Mouse (Mus musculus): ENCODE results near the gene 1700003E16Rik. TPM values are rescaled to one million over a fixed set of nuclear protein-coding genes. Genes with fewer than 3 reads are reported as not detected.
A peak's percentile ranks its signal among the peaks of the same experiment; 100 is the strongest.

The 1700003E16Rik gene
- polyA plus RNA-seq, 1 experiment, result 1.9 TPM

DNA sequence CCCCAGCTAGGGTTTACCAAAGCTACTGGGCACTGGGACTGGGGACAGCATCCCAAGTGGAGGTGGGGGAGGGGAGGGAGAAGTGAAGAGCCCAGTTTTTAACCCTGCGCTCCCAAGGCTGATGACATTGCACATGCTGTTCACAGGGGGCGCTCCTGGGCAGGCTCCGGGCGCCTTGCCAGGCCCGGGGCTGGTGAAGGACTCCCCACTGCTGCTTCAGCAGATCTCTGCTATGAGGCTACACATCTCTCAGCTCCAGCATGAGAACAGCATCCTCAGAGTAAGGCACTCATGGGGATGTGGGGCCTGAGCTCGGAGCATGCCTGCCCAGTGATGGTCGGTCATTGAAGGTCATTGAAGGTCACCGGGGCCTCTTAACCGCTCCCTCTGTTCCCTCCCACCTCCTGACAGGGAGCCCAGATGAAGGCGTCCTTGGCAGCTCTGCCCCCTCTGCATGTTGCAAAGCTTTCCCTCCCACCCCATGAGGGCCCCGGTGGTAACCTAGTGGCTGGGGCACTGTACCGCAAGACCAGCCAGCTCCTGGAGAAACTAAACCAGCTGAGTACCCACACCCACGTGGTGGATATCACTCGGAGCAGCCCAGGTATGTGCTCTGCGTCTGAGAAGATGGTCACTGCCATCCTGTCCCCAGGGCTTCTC lies 41.3 kb downstream of the 1700003E16Rik start:
- no peak overlapping the region for H3K4me3 ChIP-seq
- no peak overlapping the region for H3ac ChIP-seq (ENCODE audit: control insufficient read depth, insufficient read length)
- TF ChIP-seq SRF (IDR thresholded peaks at IDR 0.05; ENCODE audit: control insufficient read depth, insufficient read length, low read depth) (no peak), E2F4 (IDR thresholded peaks at IDR 0.05; ENCODE audit: insufficient read depth) (no peak), MYOD1 (IDR thresholded peaks at IDR 0.05; ENCODE audit: control insufficient read depth in 1 of 3, insufficient read length in 2 of 3, low read depth in 2 of 3) (no peak), CEBPB (IDR thresholded peaks at IDR 0.05; ENCODE audit: insufficient read depth, poor library complexity, severe bottlenecking) (no peak)
- no peaks in the 10 kb centered on the region for H3K27me3 ChIP-seq (ENCODE audit: control insufficient read depth, insufficient read depth, insufficient read length)
- H3K79me2 ChIP-seq (ENCODE audit: control insufficient read depth, insufficient read depth), result no peaks in the 10 kb centered on the region
- peaks cover 7% of the 10 kb centered on the region for H3K36me3 ChIP-seq (ENCODE audit: control insufficient read depth, insufficient read depth)
- no peak overlapping the region for H3K4me2 ChIP-seq (ENCODE audit: low read depth)

DNA sequence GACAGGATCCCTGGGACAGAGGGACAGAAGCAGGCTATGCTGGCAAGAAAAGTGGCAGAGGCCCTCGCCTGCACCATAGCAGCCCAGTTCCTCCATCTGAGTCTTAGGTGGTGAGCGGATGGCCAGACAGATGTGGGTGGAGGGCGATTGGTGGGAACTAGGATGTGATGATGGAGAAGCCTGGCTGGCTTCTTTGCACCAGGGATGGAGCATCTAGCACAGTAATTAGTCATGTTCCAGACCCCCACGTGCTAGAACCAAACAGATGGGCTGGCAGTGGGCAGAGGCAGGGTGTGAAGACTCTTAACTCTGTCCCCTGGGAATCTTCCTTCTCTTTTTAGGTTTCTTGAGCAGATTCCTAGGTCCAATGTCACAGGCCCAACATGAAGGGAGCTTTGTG lies 47.1 kb downstream of the 1700003E16Rik start:
- Histone ChIP-seq H3K27me3 (ENCODE audit: control insufficient read depth, insufficient read depth, insufficient read length) (no peaks in the 10 kb centered on the region), H3K79me2 (ENCODE audit: control insufficient read depth, insufficient read depth) (no peaks in the 10 kb centered on the region), H3ac (ENCODE audit: control insufficient read depth, insufficient read length) (no peak overlapping the region), H3K4me3 (no peak overlapping the region), H3K4me2 (ENCODE audit: low read depth) (no peak overlapping the region), H3K36me3 (ENCODE audit: control insufficient read depth, insufficient read depth) (no peaks in the 10 kb centered on the region)
- TF ChIP-seq POLR2AphosphoS2 (IDR thresholded peaks at IDR 0.05; ENCODE audit: insufficient read length, low read depth) (peak; percentile 21), USF1 (IDR thresholded peaks at IDR 0.05; ENCODE audit: low read depth) (no peak)

DNA sequence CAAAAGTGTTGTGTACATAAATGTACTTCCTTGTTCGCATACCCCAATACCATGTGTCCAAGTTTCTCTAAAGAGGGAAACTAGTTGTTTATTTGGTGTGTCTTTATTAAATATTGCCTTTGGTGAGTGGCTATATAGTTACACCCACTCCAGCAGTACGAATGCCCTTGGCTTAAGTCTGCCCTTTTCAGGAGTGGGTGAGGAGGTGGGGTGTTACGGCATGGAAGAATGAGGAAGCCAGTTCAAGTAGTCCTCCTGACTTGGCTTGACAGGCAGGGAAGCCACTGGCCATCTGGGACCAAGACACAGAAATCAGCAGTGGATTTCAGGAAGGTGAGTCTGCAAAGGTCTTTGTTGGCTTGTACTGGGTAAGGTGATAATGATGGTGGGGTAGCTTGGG lies 49.6 kb downstream of the 1700003E16Rik start:
- Histone ChIP-seq H3ac (ENCODE audit: control insufficient read depth, insufficient read length) (no peak overlapping the region), H3K79me2 (ENCODE audit: control insufficient read depth, insufficient read depth) (no peaks in the 10 kb centered on the region)
- TF ChIP-seq REST (IDR thresholded peaks at IDR 0.05; ENCODE audit: insufficient read depth, insufficient read length) (no peak), POLR2A (IDR thresholded peaks at IDR 0.05; ENCODE audit: insufficient read length, low read depth) (no peak), E2F4 (IDR thresholded peaks at IDR 0.05; ENCODE audit: insufficient read depth) (no peak), TCF3 (IDR thresholded peaks at IDR 0.05; ENCODE audit: insufficient read length, low read depth) (no peak), SRF (IDR thresholded peaks at IDR 0.05; ENCODE audit: control insufficient read depth, insufficient read length, low read depth) (no peak), MYOD1 (IDR thresholded peaks at IDR 0.05; ENCODE audit: control insufficient read depth in 1 of 3, insufficient read length in 2 of 3, low read depth in 2 of 3) (no peak), TCF12 (IDR thresholded peaks at IDR 0.05; ENCODE audit: insufficient read depth, poor library complexity, severe bottlenecking) (no peak), CEBPB (IDR thresholded peaks at IDR 0.05; ENCODE audit: insufficient read depth, poor library complexity, severe bottlenecking) (no peak), MYOG (IDR thresholded peaks at IDR 0.05; ENCODE audit: control insufficient read depth in 1 of 3, insufficient read depth in 1 of 3, insufficient read length in 2 of 3, low read depth in 2 of 3) (no peak), POLR2AphosphoS2 (IDR thresholded peaks at IDR 0.05; ENCODE audit: insufficient read length, low read depth) (no peak), MAX (IDR thresholded peaks at IDR 0.05; ENCODE audit: low read depth) (no peak), USF1 (IDR thresholded peaks at IDR 0.05; ENCODE audit: low read depth) (no peak)

DNA sequence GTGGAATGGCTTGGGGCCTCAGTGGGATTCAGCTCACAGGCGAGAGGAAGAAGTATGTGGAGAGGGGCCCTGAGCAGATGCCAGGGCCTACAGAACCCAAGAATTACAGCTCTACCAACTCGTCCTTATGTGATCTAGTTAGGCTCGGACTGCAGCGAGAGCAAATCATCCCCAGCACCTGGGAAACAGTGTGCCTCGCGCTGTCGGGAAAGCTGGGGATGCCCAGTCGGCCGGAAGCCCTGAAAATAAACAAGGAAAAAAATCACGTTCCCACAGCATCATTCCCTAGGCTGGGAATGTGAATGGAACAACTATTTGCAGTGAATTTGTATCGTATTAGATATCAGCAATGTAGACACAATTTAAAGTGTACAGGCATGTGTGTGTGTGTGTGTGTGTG lies 50.1 kb downstream of the 1700003E16Rik start:
- H3ac ChIP-seq (ENCODE audit: control insufficient read depth, insufficient read length), result no peak overlapping the region

More for the DNA sequence above, 49.6 kb downstream of the 1700003E16Rik start:
- Histone ChIP-seq H3K4me2 (ENCODE audit: low read depth) (no peak overlapping the region), H3K4me3 (no peak overlapping the region), H3K36me3 (ENCODE audit: control insufficient read depth, insufficient read depth) (no peaks in the 10 kb centered on the region), H3K27me3 (ENCODE audit: control insufficient read depth, insufficient read depth, insufficient read length) (peaks cover 9% of the 10 kb centered on the region)

DNA sequence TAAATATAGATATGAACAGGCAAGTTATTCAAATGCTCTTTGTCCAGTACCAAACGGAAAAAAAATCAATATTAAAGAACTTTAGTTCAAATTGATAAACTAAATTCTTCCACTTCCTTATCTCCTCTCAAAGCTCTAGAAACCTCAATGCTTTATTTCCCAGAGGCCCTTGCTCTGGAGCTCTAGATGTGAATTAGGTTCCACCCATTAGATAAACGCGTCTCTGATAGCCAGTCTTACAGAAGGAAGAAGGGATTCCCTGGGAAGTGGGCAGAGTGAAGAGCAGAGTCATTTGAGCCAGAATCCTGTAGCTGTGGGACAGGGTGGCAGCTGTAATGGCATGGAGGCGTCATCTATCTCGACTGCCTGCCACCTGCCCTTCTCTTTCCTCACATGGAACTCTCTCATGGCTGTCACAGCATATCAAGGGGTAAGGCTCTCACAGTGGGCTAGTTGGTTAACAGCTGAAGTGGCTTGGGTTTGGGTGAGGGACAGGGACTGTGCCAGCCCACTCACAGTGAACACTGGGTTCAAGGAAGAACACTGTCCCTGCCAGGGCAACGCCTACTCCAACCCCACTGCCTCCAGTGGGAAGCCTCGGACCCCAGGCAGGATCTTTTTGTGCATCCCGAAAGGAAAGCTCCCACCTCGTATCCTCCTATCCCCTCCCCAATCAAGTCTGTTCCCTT lies 51.3 kb downstream of the 1700003E16Rik start:
- TF ChIP-seq USF1 (IDR thresholded peaks at IDR 0.05; ENCODE audit: low read depth) (no peak), TCF3 (IDR thresholded peaks at IDR 0.05; ENCODE audit: insufficient read length, low read depth) (no peak), POLR2AphosphoS2 (IDR thresholded peaks at IDR 0.05; ENCODE audit: insufficient read length, low read depth) (no peak), MYOD1 (IDR thresholded peaks at IDR 0.05; ENCODE audit: control insufficient read depth in 1 of 3, insufficient read length in 2 of 3, low read depth in 2 of 3) (peak; percentile 1 to 71 (median 55)), MYOG (IDR thresholded peaks at IDR 0.05; ENCODE audit: control insufficient read depth in 1 of 3, insufficient read depth in 1 of 3, insufficient read length in 2 of 3, low read depth in 2 of 3) (peak in 2 of 3 experiments; percentile 5 to 54)
- Histone ChIP-seq H3K36me3 (ENCODE audit: control insufficient read depth, insufficient read depth) (no peaks in the 10 kb centered on the region), H3K79me2 (ENCODE audit: control insufficient read depth, insufficient read depth) (no peaks in the 10 kb centered on the region), H3K4me3 (no peak overlapping the region), H3ac (ENCODE audit: control insufficient read depth, insufficient read length) (no peak overlapping the region), H3K27me3 (ENCODE audit: control insufficient read depth, insufficient read depth, insufficient read length) (peaks cover 9% of the 10 kb centered on the region), H3K4me2 (ENCODE audit: low read depth) (peak overlapping the region; percentile 1)

More for the DNA sequence above, 50.1 kb downstream of the 1700003E16Rik start:
- TF ChIP-seq CEBPB (IDR thresholded peaks at IDR 0.05; ENCODE audit: insufficient read depth, poor library complexity, severe bottlenecking), result no peak
- TF ChIP-seq SRF (IDR thresholded peaks at IDR 0.05; ENCODE audit: control insufficient read depth, insufficient read length, low read depth), result no peak
- no peak for TF ChIP-seq USF1 (IDR thresholded peaks at IDR 0.05; ENCODE audit: low read depth)
- TF ChIP-seq POLR2A (IDR thresholded peaks at IDR 0.05; ENCODE audit: insufficient read length, low read depth), result no peak
- H3K27me3 ChIP-seq (ENCODE audit: control insufficient read depth, insufficient read depth, insufficient read length), result peaks cover 9% of the 10 kb centered on the region
- H3K4me3 ChIP-seq, result no peak overlapping the region
- H3K79me2 ChIP-seq (ENCODE audit: control insufficient read depth, insufficient read depth), result no peaks in the 10 kb centered on the region
- no peaks in the 10 kb centered on the region for H3K36me3 ChIP-seq (ENCODE audit: control insufficient read depth, insufficient read depth)
- no peak overlapping the region for H3K4me2 ChIP-seq (ENCODE audit: low read depth)

Data from myocyte (in vitro differentiated cells).